Mouse (Mus musculus) WW6 (cell line): ENCODE results near the gene Cacna1f.

Experiments used
- DNase-seq: peaks from one replicate; pipeline ENCODE4 v3.0.0-alpha.2; 2013; ENCODE audit warnings: low read depth, low spot score

Cacna1f gene

GRCm38 (mm10) chrX:7674284-7675000 is 67.6 kb downstream of the Cacna1f start:
- DNase-seq, result no peak

- DNase-seq, result no peak
Measured at GRCm38 (mm10) chrX:7675001-7675380, 68.1 kb downstream of the Cacna1f start.

GRCm38 (mm10) chrX:7678986-7679385 is 72.1 kb downstream of the Cacna1f start:
- no peak for DNase-seq

- DNase-seq, result no peak
Measured at GRCm38 (mm10) chrX:7679405-7680056, 72.6 kb downstream of the Cacna1f start.

GRCm38 (mm10) chrX:7680057-7680412 is 73.2 kb downstream of the Cacna1f start:
- DNase-seq, result no peak

GRCm38 (mm10) chrX:7680864-7681263 is 74.0 kb downstream of the Cacna1f start, which contains the start of gene Magix:
Magix (minus strand) TSS chrX:7681251.
- no peak for DNase-seq
